Mouse (Mus musculus): ENCODE results near the gene Gm17581. TPM values are rescaled to one million over a fixed set of nuclear protein-coding genes. Genes with fewer than 3 reads are reported as not detected.
"Not testable (repeated sequence)": the region's sequence is repeated elsewhere in the genome, so short reads cannot be mapped to it uniquely, and the experiment has no call there.

The Gm17581 gene
- polyA plus RNA-seq (2014; fragmentation: Nextera tagmentation; extraction: Ambion mirVana): not detected in 2 replicates

DNA sequence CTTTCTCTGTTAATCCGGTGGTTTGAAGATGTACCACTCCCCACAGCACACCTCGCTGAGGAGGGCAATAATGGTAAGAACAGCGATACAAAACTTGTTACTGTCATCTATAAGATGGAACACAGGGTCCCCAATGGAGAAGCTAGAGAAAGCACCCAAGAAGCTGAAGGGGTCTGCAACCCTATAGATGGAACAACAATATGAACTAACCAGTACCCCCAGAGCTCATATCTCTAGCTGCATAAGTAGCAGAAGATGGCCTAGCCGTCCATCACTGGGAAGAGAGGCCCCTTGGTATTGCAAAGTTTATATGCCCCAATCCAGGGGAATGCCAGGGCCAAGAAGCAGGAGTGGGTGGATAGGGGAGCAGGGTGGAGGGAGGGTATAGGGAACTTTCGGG, at the start of gene Gm17581:
TSS of gene Gm17581 (minus strand) at position 101 of the 400 bp plus-strand sequence.
- not testable (repeated sequence) for H3K4me2 ChIP-seq (ENCODE audit: low read depth, low read length); H3K36me3 ChIP-seq (ENCODE audit: control insufficient read depth, insufficient read depth, low read length); ATAC-seq (ENCODE audit: low read depth); H3K27ac ChIP-seq (replicated peaks; ENCODE audit: low read depth, low read length); H3K4me1 ChIP-seq (ENCODE audit: control insufficient read depth, insufficient read depth, low read length); H3K9ac ChIP-seq (ENCODE audit: low read depth, low read length); DNase-seq (ENCODE audit: low spot score); H3K27me3 ChIP-seq (replicated peaks; ENCODE audit: control insufficient read depth, insufficient read depth, low read length); H3K9me3 ChIP-seq (ENCODE audit: control insufficient read depth, low read length); H3K4me3 ChIP-seq (ENCODE audit: low read depth, low read length)
- WGBS: 81% methylated on average over 5 of the region's 5 CpGs

GRCm38 (mm10) chr2:155784534-155784933, 48.9 kb upstream of the Gm17581 start:
- Histone ChIP-seq H3K27ac (replicated peaks; ENCODE audit: low read depth, low read length) (no peak overlapping the region), H3K36me3 (ENCODE audit: control insufficient read depth, insufficient read depth, low read length) (no peaks in the 10 kb centered on the region), H3K4me3 (ENCODE audit: low read depth, low read length) (no peak overlapping the region), H3K4me1 (ENCODE audit: control insufficient read depth, insufficient read depth, low read length) (no peaks in the 10 kb centered on the region), H3K9ac (ENCODE audit: low read depth, low read length) (no peak overlapping the region), H3K27me3 (replicated peaks; ENCODE audit: control insufficient read depth, insufficient read depth, low read length) (no peaks in the 10 kb centered on the region), H3K9me3 (ENCODE audit: control insufficient read depth, low read length) (no peaks in the 10 kb centered on the region), H3K4me2 (ENCODE audit: low read depth, low read length) (no peak overlapping the region)
- no peak for DNase-seq (ENCODE audit: low spot score)
- no peak for ATAC-seq (ENCODE audit: low read depth)
- WGBS: 78% methylated on average over 6 of the region's 6 CpGs

GRCm38 (mm10) chr2:155779506-155779905, 43.8 kb upstream of the Gm17581 start:
- Histone ChIP-seq H3K27me3 (replicated peaks; ENCODE audit: control insufficient read depth, insufficient read depth, low read length) (peaks cover 34% of the 10 kb centered on the region), H3K36me3 (ENCODE audit: control insufficient read depth, insufficient read depth, low read length) (no peaks in the 10 kb centered on the region), H3K4me2 (ENCODE audit: low read depth, low read length) (no peak overlapping the region), H3K4me3 (ENCODE audit: low read depth, low read length) (no peak overlapping the region), H3K4me1 (ENCODE audit: control insufficient read depth, insufficient read depth, low read length) (no peaks in the 10 kb centered on the region), H3K9ac (ENCODE audit: low read depth, low read length) (no peak overlapping the region), H3K27ac (replicated peaks; ENCODE audit: low read depth, low read length) (no peak overlapping the region), H3K9me3 (ENCODE audit: control insufficient read depth, low read length) (no peaks in the 10 kb centered on the region)
- ATAC-seq (ENCODE audit: low read depth) (no peak), DNase-seq (ENCODE audit: low spot score) (no peak)
- WGBS: 83% methylated on average over 3 of the region's 3 CpGs

DNA sequence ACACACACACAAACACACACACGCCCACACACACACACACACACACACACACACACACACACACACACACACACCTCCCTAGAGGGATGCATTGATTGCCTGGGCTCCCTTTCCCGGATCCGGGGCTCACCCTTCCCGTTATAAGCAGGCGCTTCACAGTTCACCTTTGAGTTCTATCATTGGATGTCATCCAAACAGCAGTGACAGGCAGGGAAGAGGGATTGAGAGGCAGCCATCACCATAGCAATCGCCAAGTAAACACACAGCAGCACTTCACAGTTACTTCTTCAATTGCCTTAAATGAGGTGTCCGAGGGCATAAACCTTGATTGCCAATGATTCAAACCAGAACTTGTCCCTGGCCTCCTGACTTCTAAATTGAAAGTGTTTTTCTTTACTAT, 43.4 kb upstream of the Gm17581 start:
- WGBS: 58% methylated on average over 7 of the region's 7 CpGs
- H3K9me3 ChIP-seq (ENCODE audit: control insufficient read depth, low read length): no peaks in the 10 kb centered on the region

DNA sequence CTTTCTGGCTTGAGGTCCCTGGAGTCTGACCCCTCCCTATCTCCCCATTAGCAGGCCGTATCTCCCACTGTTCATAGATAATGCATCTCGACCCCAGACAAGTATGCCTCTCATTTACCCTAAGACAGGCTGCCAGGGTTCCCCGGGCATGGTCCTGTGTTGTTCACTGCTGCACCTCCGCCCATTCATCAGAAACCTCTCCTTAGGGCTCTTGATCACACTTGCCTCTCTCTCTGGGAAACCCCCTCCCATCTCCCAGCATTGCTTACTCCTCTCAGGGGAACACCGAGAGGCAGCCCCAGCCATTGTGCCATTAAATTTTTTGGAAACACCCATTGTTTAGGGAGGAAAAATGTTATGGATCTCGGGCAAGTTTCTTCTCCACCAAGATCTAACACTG, 42.3 kb upstream of the Gm17581 start:
- ATAC-seq (ENCODE audit: low read depth) (no peak), DNase-seq (ENCODE audit: low spot score) (no peak)
- Histone ChIP-seq H3K27me3 (replicated peaks; ENCODE audit: control insufficient read depth, insufficient read depth, low read length) (peaks cover 48% of the 10 kb centered on the region), H3K4me3 (ENCODE audit: low read depth, low read length) (no peak overlapping the region), H3K9me3 (ENCODE audit: control insufficient read depth, low read length) (no peaks in the 10 kb centered on the region), H3K9ac (ENCODE audit: low read depth, low read length) (no peak overlapping the region), H3K4me2 (ENCODE audit: low read depth, low read length) (no peak overlapping the region), H3K36me3 (ENCODE audit: control insufficient read depth, insufficient read depth, low read length) (no peaks in the 10 kb centered on the region), H3K4me1 (ENCODE audit: control insufficient read depth, insufficient read depth, low read length) (no peaks in the 10 kb centered on the region), H3K27ac (replicated peaks; ENCODE audit: low read depth, low read length) (no peak overlapping the region)
- WGBS: 63% methylated on average over 6 of the region's 6 CpGs

More for the DNA sequence above, 43.4 kb upstream of the Gm17581 start:
- no peaks in the 10 kb centered on the region for H3K4me1 ChIP-seq (ENCODE audit: control insufficient read depth, insufficient read depth, low read length)
- no peak overlapping the region for H3K27ac ChIP-seq (replicated peaks; ENCODE audit: low read depth, low read length)
- H3K36me3 ChIP-seq (ENCODE audit: control insufficient read depth, insufficient read depth, low read length): no peaks in the 10 kb centered on the region
- H3K27me3 ChIP-seq (replicated peaks; ENCODE audit: control insufficient read depth, insufficient read depth, low read length): peaks cover 38% of the 10 kb centered on the region
- no peak overlapping the region for H3K9ac ChIP-seq (ENCODE audit: low read depth, low read length)
- H3K4me3 ChIP-seq (ENCODE audit: low read depth, low read length): no peak overlapping the region
- ATAC-seq (ENCODE audit: low read depth): no peak
- DNase-seq (ENCODE audit: low spot score): no peak
- H3K4me2 ChIP-seq (ENCODE audit: low read depth, low read length): no peak overlapping the region

- Histone ChIP-seq H3K9me3 (ENCODE audit: control insufficient read depth, low read length) (no peaks in the 10 kb centered on the region), H3K4me2 (ENCODE audit: low read depth, low read length) (no peak overlapping the region), H3K27me3 (replicated peaks; ENCODE audit: control insufficient read depth, insufficient read depth, low read length) (peaks cover 52% of the 10 kb centered on the region), H3K36me3 (ENCODE audit: control insufficient read depth, insufficient read depth, low read length) (no peaks in the 10 kb centered on the region), H3K9ac (ENCODE audit: low read depth, low read length) (no peak overlapping the region), H3K27ac (replicated peaks; ENCODE audit: low read depth, low read length) (no peak overlapping the region), H3K4me3 (ENCODE audit: low read depth, low read length) (no peak overlapping the region), H3K4me1 (ENCODE audit: control insufficient read depth, insufficient read depth, low read length) (no peaks in the 10 kb centered on the region)
- DNase-seq (ENCODE audit: low spot score) (no peak), ATAC-seq (ENCODE audit: low read depth) (no peak)
- WGBS: 68% methylated on average over 4 of the region's 4 CpGs
Observed at GRCm38 (mm10) chr2:155777688-155777985, 42.0 kb upstream of the Gm17581 start.

- Histone ChIP-seq H3K9me3 (ENCODE audit: control insufficient read depth, low read length) (no peaks in the 10 kb centered on the region), H3K4me2 (ENCODE audit: low read depth, low read length) (no peak overlapping the region), H3K9ac (ENCODE audit: low read depth, low read length) (no peak overlapping the region), H3K4me3 (ENCODE audit: low read depth, low read length) (no peak overlapping the region), H3K27ac (replicated peaks; ENCODE audit: low read depth, low read length) (no peak overlapping the region), H3K4me1 (ENCODE audit: control insufficient read depth, insufficient read depth, low read length) (no peaks in the 10 kb centered on the region), H3K27me3 (replicated peaks; ENCODE audit: control insufficient read depth, insufficient read depth, low read length) (peaks cover 52% of the 10 kb centered on the region), H3K36me3 (ENCODE audit: control insufficient read depth, insufficient read depth, low read length) (no peaks in the 10 kb centered on the region)
- DNase-seq (ENCODE audit: low spot score) (no peak), ATAC-seq (ENCODE audit: low read depth) (no peak)
- WGBS: 62% methylated on average over 10 of the region's 10 CpGs
Observed at GRCm38 (mm10) chr2:155776824-155777687, 41.4 kb upstream of the Gm17581 start.

DNA sequence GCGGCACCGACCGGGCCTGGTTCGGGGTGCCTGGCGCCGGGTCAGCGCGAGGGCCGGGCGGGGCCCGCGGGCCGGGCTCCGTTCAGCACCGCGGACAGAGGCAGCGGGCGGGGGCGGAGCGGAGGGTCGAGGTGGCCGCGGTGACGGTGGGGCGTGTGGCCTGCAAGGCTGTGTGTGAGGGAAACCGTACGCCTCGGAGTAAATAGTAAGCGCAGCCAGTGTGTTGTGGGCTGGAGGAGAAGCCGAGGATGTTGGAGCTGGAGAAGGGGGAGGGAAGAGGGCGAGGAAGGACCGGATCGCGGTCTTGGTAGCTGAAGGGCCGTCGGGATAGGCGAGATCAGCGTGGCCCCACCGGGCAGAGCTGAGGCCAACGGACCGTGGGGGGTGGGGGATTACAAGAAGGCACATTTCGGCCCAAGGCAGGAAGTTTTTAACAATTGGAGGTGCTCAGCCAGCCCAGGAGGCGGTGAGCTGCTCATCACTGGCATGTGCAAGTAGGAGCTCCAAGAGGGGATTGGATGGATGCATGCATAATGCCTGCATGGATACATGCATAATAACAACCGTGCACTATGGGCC, 40.1 kb upstream of the Gm17581 start:
- Histone ChIP-seq H3K27me3 (replicated peaks; ENCODE audit: control insufficient read depth, insufficient read depth, low read length) (peaks cover 52% of the 10 kb centered on the region), H3K9ac (ENCODE audit: low read depth, low read length) (no peak overlapping the region; the same call in 1 of the 2 replicates)
- peak; percentile 84 for ATAC-seq (ENCODE audit: low read depth)

More for the DNA sequence above, 40.1 kb upstream of the Gm17581 start:
- WGBS: 1% methylated on average over 32 of the region's 44 CpGs
- Histone ChIP-seq H3K27ac (replicated peaks; ENCODE audit: low read depth, low read length) (no peak overlapping the region), H3K4me1 (ENCODE audit: control insufficient read depth, insufficient read depth, low read length) (no peaks in the 10 kb centered on the region), H3K36me3 (ENCODE audit: control insufficient read depth, insufficient read depth, low read length) (no peaks in the 10 kb centered on the region), H3K9me3 (ENCODE audit: control insufficient read depth, low read length) (no peaks in the 10 kb centered on the region), H3K4me3 (ENCODE audit: low read depth, low read length) (peak overlapping the region; percentile 46), H3K4me2 (ENCODE audit: low read depth, low read length) (peak overlapping the region; percentile 95)
- DNase-seq (ENCODE audit: low spot score): peak; percentile 55

Data from embryonic facial prominence, embryonic 14.5 days (tissue).